In genomic region chr6:83453706-83454105, GRCm38 (mm10) we compare ENCODE assay signal across 8 mouse cellular contexts. TPM values are rescaled to one million over a fixed set of nuclear protein-coding genes. Genes with fewer than 3 reads are reported as not detected.
DNase-seq lines count a peak whose midpoint lies in the region; ATAC-seq and TF ChIP-seq lines count a peak whose summit lies in the region.

No protein-coding gene starts in this region.

- no peak for TF ChIP-seq EP300 in liver, embryonic 14.5 days (IDR thresholded peaks at IDR 0.05; ENCODE audit: low read depth)

- DNase-seq in cerebellum, postnatal 14 days: peak; percentile 48 to 55
- no peak for DNase-seq in cerebellum, postnatal 4 days (ENCODE audit: low spot score in 2 of 2)
- DNase-seq in 416B (ENCODE audit: low read depth): peak; percentile 31
- no peak for DNase-seq in liver, embryonic 14.5 days (ENCODE audit: low read depth in 3 of 3, low spot score in 3 of 3)
- no peak for DNase-seq in ovary, postnatal 14 days (ENCODE audit: low spot score)
- no peak for DNase-seq in gastrocnemius, postnatal 4 days (ENCODE audit: low spot score in 2 of 2)

- H3K9ac ChIP-seq in liver, embryonic 14.5 days (replicated peaks): no peak overlapping the region

- 0 out of 2 replicates have a peak, but pooled peaks have one; percentile 1 for ATAC-seq in granulocyte monocyte progenitor cell, adult 5-6 weeks (replicated peaks; ENCODE audit: poor library complexity, severe bottlenecking)
- ATAC-seq in liver, embryonic 14.5 days (ENCODE audit: insufficient read depth): no peak
- no peak for ATAC-seq in activated CD4-positive, CD25-positive, alpha-beta regulatory T cell, adult 4 months

- no peak for TF ChIP-seq CTCF in liver, embryonic 14.5 days (IDR thresholded peaks at IDR 0.05; ENCODE audit: low read depth)

- no peaks in the 10 kb centered on the region for H3K27me3 ChIP-seq in liver, embryonic 14.5 days (ENCODE audit: control insufficient read depth, insufficient read depth, low read length)

- H3K4me1 ChIP-seq in liver, embryonic 14.5 days (replicated peaks; ENCODE audit: control insufficient read depth in 2 of 2, insufficient read depth in 2 of 2, low read length in 1 of 2): peaks cover 48 to 58% of the 10 kb centered on the region in 2 experiments

- H3K9me3 ChIP-seq in liver, embryonic 14.5 days (ENCODE audit: control insufficient read depth, low read length): no peaks in the 10 kb centered on the region

- WGBS in liver, embryonic 14.5 days (ENCODE audit: insufficient replicate concordance): 33% methylated on average over 11 of the region's 11 CpGs

- no peak overlapping the region for H3K27ac ChIP-seq in liver, embryonic 14.5 days

- peak overlapping the region; percentile 6 to 11 for H3K4me3 ChIP-seq in liver, embryonic 14.5 days (ENCODE audit: insufficient read depth in 1 of 2, low read depth in 2 of 2, low read length in 2 of 2)

- H3K36me3 ChIP-seq in liver, embryonic 14.5 days (replicated peaks; ENCODE audit: control insufficient read depth, insufficient read depth, low read depth): no peaks in the 10 kb centered on the region

- H3K4me2 ChIP-seq in liver, embryonic 14.5 days (ENCODE audit: low read depth): peak overlapping the region; percentile 98

RNA-seq across cellular contexts. Expression of gene Tet3, which starts 5.2 kb away (rescaled TPM):
- 35.6 and 46.9 TPM in 2 replicates for total RNA-seq in granulocyte monocyte progenitor cell, adult 5-6 weeks (2014; fragmentation: Nextera tagmentation)
- total RNA-seq in granulocyte monocyte progenitor cell, adult 5-6 weeks (2017): 13.4 and 17.5 TPM in 2 replicates
- 3.0 and 3.1 TPM in 2 replicates for polyA plus RNA-seq in liver, embryonic 14.5 days (2012; rRNA removed)
- 7.7 and 8.3 TPM in 2 replicates for polyA plus RNA-seq in liver, embryonic 14.5 days (2014; fragmentation: Nextera tagmentation; extraction: Ambion mirVana)
- 10 to 100 TPM; 17.2 to 23.9 TPM for polyA plus RNA-seq in activated CD4-positive, CD25-positive, alpha-beta regulatory T cell, adult 4 months (2017; shearing (Covaris generic))
- 10 to 100 TPM; 63.8 to 74.0 TPM for total RNA-seq in gastrocnemius, postnatal 4 days (2021)

RNA-seq across cellular contexts. Expression of gene Dguok, which starts 53.1 kb away (rescaled TPM):
- 28.1 and 49.2 TPM in 2 replicates for total RNA-seq in granulocyte monocyte progenitor cell, adult 5-6 weeks (2014; fragmentation: Nextera tagmentation)
- total RNA-seq in granulocyte monocyte progenitor cell, adult 5-6 weeks (2017): 19.6 and 29.3 TPM in 2 replicates
- polyA plus RNA-seq in liver, embryonic 14.5 days (2012; rRNA removed): 14.6 and 16.8 TPM in 2 replicates
- 21.6 and 27.2 TPM in 2 replicates for polyA plus RNA-seq in liver, embryonic 14.5 days (2014; fragmentation: Nextera tagmentation; extraction: Ambion mirVana)
- polyA plus RNA-seq in activated CD4-positive, CD25-positive, alpha-beta regulatory T cell, adult 4 months (2017; shearing (Covaris generic)): 10 to 100 TPM; 65.1 to 79.0 TPM
- 10 to 100 TPM; 24.5 to 30.2 TPM for total RNA-seq in gastrocnemius, postnatal 4 days (2021)

Comparison
In these comparisons a context has a peak if more than half of its experiments do, and no peak if none do; other contexts are left out.
1. DNase-seq: peak in cerebellum, postnatal 14 days (2 of 2) and 416B (single experiment); none in cerebellum, postnatal 4 days (0 of 2), liver, embryonic 14.5 days (0 of 3), ovary, postnatal 14 days (single experiment) and gastrocnemius, postnatal 4 days (0 of 2).